Mouse (Mus musculus): Measurements from ENCODE around the gene Ikbkg.

GRCm38 (mm10) chrX:74424443-74424842 is 31.4 kb downstream of the Ikbkg start:
- TF ChIP-seq CTCF (IDR thresholded peaks at IDR 0.05; ENCODE audit: control insufficient read depth, insufficient read depth, insufficient read length) (no peak), MYOD1 (IDR thresholded peaks at IDR 0.05; ENCODE audit: control insufficient read depth, insufficient read length, low read depth) (no peak)

All from C2C12 (cell line).